12 mouse cellular contexts compared by ENCODE assay signal in the genomic region with DNA sequence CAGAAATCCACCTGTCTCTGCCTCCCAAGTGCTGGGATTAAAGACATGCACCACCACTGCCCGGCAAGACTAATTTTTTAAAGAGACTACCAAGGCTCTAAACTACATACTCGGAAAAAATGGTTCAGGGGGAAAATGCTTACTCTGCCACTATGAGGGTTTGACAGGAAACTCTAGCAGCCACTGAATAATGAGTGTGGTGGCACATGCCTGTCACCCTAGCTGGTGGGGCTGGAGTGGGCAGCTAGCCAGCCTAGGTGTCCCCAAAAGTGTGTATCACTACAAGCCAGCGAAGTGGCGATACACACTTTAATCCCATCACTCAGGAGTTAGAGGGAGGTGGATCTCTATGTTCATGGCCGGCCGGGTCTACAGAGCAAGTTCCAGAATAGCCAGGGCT. TPM values are rescaled to one million over a fixed set of nuclear protein-coding genes. Genes with fewer than 3 reads are reported as not detected.
DNase-seq lines count a peak whose midpoint lies in the region; ATAC-seq and TF ChIP-seq lines count a peak whose summit lies in the region.
"Had no signal": no experiment of that assay in that cellular context is flagged by ENCODE, and none has a peak within 500 bp of the region (broad histone marks: within the 10 kb centered on the region; RNA-seq: fewer than 3 reads in every experiment).

No protein-coding gene starts in this region.

- no peak for TF ChIP-seq POLR2A in ES-Bruce4 (IDR thresholded peaks at IDR 0.05; ENCODE audit: insufficient read depth, low read length)

- no peak for ATAC-seq in hindbrain, embryonic 13.5 days (ENCODE audit: low FRiP score)
- ATAC-seq in hindbrain, embryonic 11.5 days (ENCODE audit: low FRiP score), result no peak
- ATAC-seq in liver, embryonic 12.5 days, result no peak

- H3K36me3 ChIP-seq in hindbrain, embryonic 13.5 days, result peaks cover 22% of the 10 kb centered on the region
- 0 out of 2 replicates have a peak, but pooled peaks cover 1% of the 10 kb centered on the region for H3K36me3 ChIP-seq in hindbrain, embryonic 11.5 days (ENCODE audit: control insufficient read depth, insufficient read depth, low read length)
- H3K36me3 ChIP-seq in C2C12 (ENCODE audit: control insufficient read depth, insufficient read depth) (peaks cover 56% of the 10 kb centered on the region), ES-Bruce4 (ENCODE audit: control insufficient read depth, insufficient read depth, low read length, poor library complexity, severe bottlenecking) (peaks cover 32% of the 10 kb centered on the region)
- H3K36me3 ChIP-seq in liver, embryonic 12.5 days, result peaks cover 47% of the 10 kb centered on the region

- no peak overlapping the region for H3K27ac ChIP-seq in hindbrain, embryonic 13.5 days
- no peak overlapping the region for H3K27ac ChIP-seq in hindbrain, embryonic 11.5 days (ENCODE audit: low read depth, low read length)
- no peak overlapping the region for H3K27ac ChIP-seq in ES-Bruce4 (ENCODE audit: insufficient read depth, low read length)
- H3K27ac ChIP-seq in liver, embryonic 12.5 days, result no peak overlapping the region
- H3K27ac ChIP-seq: limb, embryonic 12.5 days had no signal

- H3K79me3 ChIP-seq in C2C12 (ENCODE audit: low read depth), result peaks cover 69% of the 10 kb centered on the region

- no peak for DNase-seq in hindbrain, embryonic 11.5 days (ENCODE audit: low spot score)
- DNase-seq in adrenal gland, postnatal 36 days, result no peak
- DNase-seq in frontal cortex, postnatal 25 days (ENCODE audit: low spot score in 2 of 2), result no peak
- DNase-seq: cerebellum, adult 18-20 months; embryo, embryonic 11 days; gastrocnemius, postnatal 25 days; lung, postnatal 4 days had no signal

- WGBS in hindbrain, embryonic 13.5 days, result 95% methylated on average over 6 of the region's 6 CpGs
- 94% methylated on average over 6 of the region's 6 CpGs for WGBS in hindbrain, embryonic 11.5 days
- 58% methylated on average over 6 of the region's 6 CpGs for WGBS in liver, embryonic 12.5 days (ENCODE audit: insufficient replicate concordance)

- peaks cover 78% of the 10 kb centered on the region for H3K79me2 ChIP-seq in C2C12 (ENCODE audit: control insufficient read depth, insufficient read depth)

- no peak overlapping the region for H3K4me3 ChIP-seq in hindbrain, embryonic 13.5 days
- no peak overlapping the region for H3K4me3 ChIP-seq in hindbrain, embryonic 11.5 days (ENCODE audit: low read depth, low read length)
- H3K4me3 ChIP-seq in C2C12 (ENCODE audit: insufficient read depth, poor library complexity, severe bottlenecking), result peak overlapping the region; percentile 98
- H3K4me3 ChIP-seq in ES-Bruce4 (ENCODE audit: low read depth, low read length), result peak overlapping the region; percentile 28; the same call in 1 of the 2 replicates
- peak overlapping the region; percentile 76 for H3K4me3 ChIP-seq in liver, embryonic 12.5 days
- H3K4me3 ChIP-seq: limb, embryonic 12.5 days had no signal

- TF ChIP-seq EP300 in ES-Bruce4 (IDR thresholded peaks at IDR 0.05; ENCODE audit: insufficient read depth, low read depth, low read length), result no peak

- peak overlapping the region; percentile 4 for H3K4me2 ChIP-seq in hindbrain, embryonic 13.5 days
- no peak overlapping the region for H3K4me2 ChIP-seq in hindbrain, embryonic 11.5 days (replicated peaks; ENCODE audit: low read depth, low read length)
- H3K4me2 ChIP-seq in liver, embryonic 12.5 days, result peak overlapping the region; percentile 94

- TF ChIP-seq CTCF in C2C12 (IDR thresholded peaks at IDR 0.05; ENCODE audit: control insufficient read depth, insufficient read depth, insufficient read length) (no peak), ES-Bruce4 (IDR thresholded peaks at IDR 0.05; ENCODE audit: low read depth, low read length) (no peak)

- peaks cover 38% of the 10 kb centered on the region for H3K4me1 ChIP-seq in hindbrain, embryonic 13.5 days (replicated peaks)
- H3K4me1 ChIP-seq in hindbrain, embryonic 11.5 days (replicated peaks; ENCODE audit: control insufficient read depth, insufficient read depth, low read length), result no peaks in the 10 kb centered on the region
- peaks cover 3% of the 10 kb centered on the region for H3K4me1 ChIP-seq in ES-Bruce4 (ENCODE audit: control insufficient read depth, insufficient read depth, low read length)
- H3K4me1 ChIP-seq in liver, embryonic 12.5 days, result peaks cover 48% of the 10 kb centered on the region

- H3K9me3 ChIP-seq in hindbrain, embryonic 13.5 days, result no peaks in the 10 kb centered on the region
- H3K9me3 ChIP-seq in hindbrain, embryonic 11.5 days (ENCODE audit: control insufficient read depth, low read length), result no peaks in the 10 kb centered on the region
- H3K9me3 ChIP-seq in ES-Bruce4 (replicated peaks; ENCODE audit: control insufficient read depth, insufficient read depth, low read length, poor library complexity, severe bottlenecking), result no peaks in the 10 kb centered on the region
- H3K9me3 ChIP-seq in liver, embryonic 12.5 days (replicated peaks), result no peaks in the 10 kb centered on the region
- H3K9me3 ChIP-seq: limb, embryonic 12.5 days had no signal

- H3K27me3 ChIP-seq in hindbrain, embryonic 13.5 days, result no peaks in the 10 kb centered on the region
- H3K27me3 ChIP-seq in hindbrain, embryonic 11.5 days (ENCODE audit: control insufficient read depth, insufficient read depth, low read length), result no peaks in the 10 kb centered on the region
- H3K27me3 ChIP-seq in C2C12 (ENCODE audit: control insufficient read depth, insufficient read depth, insufficient read length) (no peaks in the 10 kb centered on the region), ES-Bruce4 (ENCODE audit: control insufficient read depth, insufficient read depth, low read length, poor library complexity, severe bottlenecking) (no peaks in the 10 kb centered on the region)
- no peaks in the 10 kb centered on the region for H3K27me3 ChIP-seq in liver, embryonic 12.5 days (replicated peaks)
- H3K27me3 ChIP-seq: limb, embryonic 12.5 days had no signal

- peak overlapping the region; percentile 44 for H3ac ChIP-seq in C2C12 (ENCODE audit: control insufficient read depth, insufficient read length, low read depth)

- no peak overlapping the region for H3K9ac ChIP-seq in hindbrain, embryonic 13.5 days
- H3K9ac ChIP-seq in hindbrain, embryonic 11.5 days (ENCODE audit: low read depth, low read length), result no peak overlapping the region
- H3K9ac ChIP-seq in ES-Bruce4 (ENCODE audit: low read depth, poor library complexity, severe bottlenecking), result peak overlapping the region; percentile 90
- peak overlapping the region; percentile 76 for H3K9ac ChIP-seq in liver, embryonic 12.5 days
- H3K9ac ChIP-seq: limb, embryonic 12.5 days had no signal

TF ChIP-seq in C2C12, 6 proteins besides CTCF, POLR2A, EP300 and RAD21:
- TF ChIP-seq USF1 (IDR thresholded peaks at IDR 0.05; ENCODE audit: low read depth) (no peak), CEBPB (IDR thresholded peaks at IDR 0.05; ENCODE audit: low read depth) (no peak), FOSL1 (IDR thresholded peaks at IDR 0.05; ENCODE audit: insufficient read depth, low read length, poor library complexity, severe bottlenecking) (no peak), MYOG (IDR thresholded peaks at IDR 0.05; ENCODE audit: control insufficient read depth, extremely low read depth, insufficient read length) (no peak)

RNA-seq across cellular contexts. Expression of a gene that starts 2.0 kb away (rescaled TPM):
- polyA plus RNA-seq in hindbrain, embryonic 13.5 days (2015; fragmentation: Nextera tagmentation; extraction: Ambion mirVana), result 17.1 and 17.7 TPM in 2 replicates
- polyA plus RNA-seq in hindbrain, embryonic 11.5 days (2014; fragmentation: Nextera tagmentation; extraction: Ambion mirVana), result 33.7 and 37.1 TPM in 2 replicates
- polyA plus RNA-seq in C2C12 (2012; fragmentation: generic; extraction: Trizol) (55.3 TPM), ES-Bruce4 (2011; ENCODE audit: insufficient read depth, insufficient read length, low read depth, missing spikeins) (170 and 179 TPM in 2 replicates)
- 38.3 and 40.6 TPM in 2 replicates for polyA plus RNA-seq in liver, embryonic 12.5 days (2016; fragmentation: Nextera tagmentation; extraction: Ambion mirVana)
- 10 to 100 TPM; 70.3 to 85.0 TPM for total RNA-seq in adrenal gland, postnatal 36 days (2021)

RNA-seq across cellular contexts. Expression of a gene that starts 21.8 kb away (rescaled TPM):
- polyA plus RNA-seq in hindbrain, embryonic 13.5 days (2015; fragmentation: Nextera tagmentation; extraction: Ambion mirVana), result 66.8 and 68.0 TPM in 2 replicates
- polyA plus RNA-seq in hindbrain, embryonic 11.5 days (2014; fragmentation: Nextera tagmentation; extraction: Ambion mirVana), result 55.9 and 60.2 TPM in 2 replicates
- polyA plus RNA-seq in C2C12 (2012; fragmentation: generic; extraction: Trizol), result 21.5 TPM
- 26.2 and 28.3 TPM in 2 replicates for polyA plus RNA-seq in ES-Bruce4 (2011; ENCODE audit: insufficient read depth, insufficient read length, low read depth, missing spikeins)
- polyA plus RNA-seq in liver, embryonic 12.5 days (2016; fragmentation: Nextera tagmentation; extraction: Ambion mirVana), result 20.0 and 21.1 TPM in 2 replicates
- total RNA-seq in adrenal gland, postnatal 36 days (2021), result 10 to 100 TPM; 54.4 to 56.1 TPM

RNA-seq across cellular contexts. Expression of a gene that starts 51.0 kb away (rescaled TPM):
- 92.3 and 93.7 TPM in 2 replicates for polyA plus RNA-seq in hindbrain, embryonic 13.5 days (2015; fragmentation: Nextera tagmentation; extraction: Ambion mirVana)
- polyA plus RNA-seq in hindbrain, embryonic 11.5 days (2014; fragmentation: Nextera tagmentation; extraction: Ambion mirVana), result 124 and 143 TPM in 2 replicates
- polyA plus RNA-seq in C2C12 (2012; fragmentation: generic; extraction: Trizol) (19.4 TPM), ES-Bruce4 (2011; ENCODE audit: insufficient read depth, insufficient read length, low read depth, missing spikeins) (96.5 and 115 TPM in 2 replicates)
- 59.0 and 59.4 TPM in 2 replicates for polyA plus RNA-seq in liver, embryonic 12.5 days (2016; fragmentation: Nextera tagmentation; extraction: Ambion mirVana)
- total RNA-seq in adrenal gland, postnatal 36 days (2021), result 100 to 1,000 TPM; 121 to 124 TPM

Comparison
In these comparisons a context has a peak if more than half of its experiments do, and no peak if none do; other contexts are left out.
1. H3K4me3 ChIP-seq: peak in C2C12 (single experiment), ES-Bruce4 (single experiment) and liver, embryonic 12.5 days (single experiment); none in hindbrain, embryonic 13.5 days (single experiment) and hindbrain, embryonic 11.5 days (single experiment).
2. H3K9ac ChIP-seq: peak in ES-Bruce4 (single experiment) and liver, embryonic 12.5 days (single experiment); none in hindbrain, embryonic 13.5 days (single experiment) and hindbrain, embryonic 11.5 days (single experiment).